Mouse (Mus musculus): Measurements from ENCODE around the gene Fut8. TPM values are rescaled to one million over a fixed set of nuclear protein-coding genes. Genes with fewer than 3 reads are reported as not detected.
A peak's percentile ranks its signal among the peaks of the same experiment; 100 is the strongest.

The Fut8 gene
- polyA plus RNA-seq, 1 experiment: 11.8 TPM

GRCm38 (mm10) chr12:77216511-77217192 lies 21.3 kb upstream of the Fut8 start:
- Histone ChIP-seq H3K79me2 (ENCODE audit: control insufficient read depth, insufficient read depth) (no peaks in the 10 kb centered on the region), H3K27me3 (ENCODE audit: control insufficient read depth, insufficient read depth, insufficient read length) (no peaks in the 10 kb centered on the region), H3K36me3 (ENCODE audit: control insufficient read depth, insufficient read depth) (no peaks in the 10 kb centered on the region), H3ac (ENCODE audit: control insufficient read depth, insufficient read length) (no peak overlapping the region), H3K4me3 (no peak overlapping the region), H3K4me2 (ENCODE audit: low read depth) (peak overlapping the region; percentile 92)
- no peak for TF ChIP-seq MAX (IDR thresholded peaks at IDR 0.05; ENCODE audit: low read depth)
- peak; percentile 89 for TF ChIP-seq USF1 (IDR thresholded peaks at IDR 0.05; ENCODE audit: low read depth)

GRCm38 (mm10) chr12:77220616-77221015 lies 17.3 kb upstream of the Fut8 start:
- Histone ChIP-seq H3K27me3 (ENCODE audit: control insufficient read depth, insufficient read depth, insufficient read length) (no peaks in the 10 kb centered on the region), H3K79me2 (ENCODE audit: control insufficient read depth, insufficient read depth) (no peaks in the 10 kb centered on the region), H3K4me3 (no peak overlapping the region), H3ac (ENCODE audit: control insufficient read depth, insufficient read length) (no peak overlapping the region), H3K36me3 (ENCODE audit: control insufficient read depth, insufficient read depth) (no peaks in the 10 kb centered on the region), H3K4me2 (ENCODE audit: low read depth) (no peak overlapping the region)
- TF ChIP-seq POLR2A (IDR thresholded peaks at IDR 0.05; ENCODE audit: insufficient read length, low read depth): no peak
- no peak for TF ChIP-seq TCF3 (IDR thresholded peaks at IDR 0.05; ENCODE audit: insufficient read length, low read depth)
- TF ChIP-seq MAX (IDR thresholded peaks at IDR 0.05; ENCODE audit: low read depth): no peak

GRCm38 (mm10) chr12:77222272-77222874 lies 15.6 kb upstream of the Fut8 start:
- no peaks in the 10 kb centered on the region for H3K79me2 ChIP-seq (ENCODE audit: control insufficient read depth, insufficient read depth)
- no peaks in the 10 kb centered on the region for H3K27me3 ChIP-seq (ENCODE audit: control insufficient read depth, insufficient read depth, insufficient read length)
- H3ac ChIP-seq (ENCODE audit: control insufficient read depth, insufficient read length): no peak overlapping the region
- TF ChIP-seq E2F4 (IDR thresholded peaks at IDR 0.05; ENCODE audit: insufficient read depth) (no peak), POLR2AphosphoS2 (IDR thresholded peaks at IDR 0.05; ENCODE audit: insufficient read length, low read depth) (no peak), MAX (IDR thresholded peaks at IDR 0.05; ENCODE audit: low read depth) (no peak), MYOG (IDR thresholded peaks at IDR 0.05; ENCODE audit: control insufficient read depth in 1 of 3, insufficient read depth in 1 of 3, insufficient read length in 2 of 3, low read depth in 2 of 3) (no peak)
- H3K4me2 ChIP-seq (ENCODE audit: low read depth): no peak overlapping the region
- H3K36me3 ChIP-seq (ENCODE audit: control insufficient read depth, insufficient read depth): no peaks in the 10 kb centered on the region
- H3K4me3 ChIP-seq: no peak overlapping the region

- Histone ChIP-seq H3K79me2 (ENCODE audit: control insufficient read depth, insufficient read depth) (no peaks in the 10 kb centered on the region), H3K36me3 (ENCODE audit: control insufficient read depth, insufficient read depth) (no peaks in the 10 kb centered on the region), H3ac (ENCODE audit: control insufficient read depth, insufficient read length) (no peak overlapping the region), H3K4me2 (ENCODE audit: low read depth) (peak overlapping the region; percentile 22), H3K4me3 (no peak overlapping the region), H3K27me3 (ENCODE audit: control insufficient read depth, insufficient read depth, insufficient read length) (no peaks in the 10 kb centered on the region)
- TF ChIP-seq MAX (IDR thresholded peaks at IDR 0.05; ENCODE audit: low read depth): no peak
- TF ChIP-seq E2F4 (IDR thresholded peaks at IDR 0.05; ENCODE audit: insufficient read depth): no peak
- no peak for TF ChIP-seq TCF12 (IDR thresholded peaks at IDR 0.05; ENCODE audit: insufficient read depth, poor library complexity, severe bottlenecking)
These were observed 14.3 kb upstream of the Fut8 start for GRCm38 (mm10) chr12:77223595-77223994.

- peak overlapping the region; percentile 22 for H3K4me2 ChIP-seq (ENCODE audit: low read depth)
- H3K27me3 ChIP-seq (ENCODE audit: control insufficient read depth, insufficient read depth, insufficient read length): no peaks in the 10 kb centered on the region
- no peak overlapping the region for H3K4me3 ChIP-seq
- H3ac ChIP-seq (ENCODE audit: control insufficient read depth, insufficient read length): no peak overlapping the region
- no peaks in the 10 kb centered on the region for H3K36me3 ChIP-seq (ENCODE audit: control insufficient read depth, insufficient read depth)
- no peaks in the 10 kb centered on the region for H3K79me2 ChIP-seq (ENCODE audit: control insufficient read depth, insufficient read depth)
- no peak for TF ChIP-seq MAX (IDR thresholded peaks at IDR 0.05; ENCODE audit: low read depth)
- TF ChIP-seq USF1 (IDR thresholded peaks at IDR 0.05; ENCODE audit: low read depth): no peak
- TF ChIP-seq SRF (IDR thresholded peaks at IDR 0.05; ENCODE audit: control insufficient read depth, insufficient read length, low read depth): no peak
- no peak for TF ChIP-seq POLR2AphosphoS2 (IDR thresholded peaks at IDR 0.05; ENCODE audit: insufficient read length, low read depth)
- TF ChIP-seq TCF12 (IDR thresholded peaks at IDR 0.05; ENCODE audit: insufficient read depth, poor library complexity, severe bottlenecking): no peak
- TF ChIP-seq TCF3 (IDR thresholded peaks at IDR 0.05; ENCODE audit: insufficient read length, low read depth): no peak
- no peak for TF ChIP-seq MYOD1 (IDR thresholded peaks at IDR 0.05; ENCODE audit: control insufficient read depth in 1 of 3, insufficient read length in 2 of 3, low read depth in 2 of 3)
- TF ChIP-seq E2F4 (IDR thresholded peaks at IDR 0.05; ENCODE audit: insufficient read depth): no peak
- no peak for TF ChIP-seq CEBPB (IDR thresholded peaks at IDR 0.05; ENCODE audit: insufficient read depth, poor library complexity, severe bottlenecking)
- TF ChIP-seq POLR2A (IDR thresholded peaks at IDR 0.05; ENCODE audit: insufficient read length, low read depth): no peak
- no peak for TF ChIP-seq REST (IDR thresholded peaks at IDR 0.05; ENCODE audit: insufficient read depth, insufficient read length)
- no peak for TF ChIP-seq MYOG (IDR thresholded peaks at IDR 0.05; ENCODE audit: control insufficient read depth in 1 of 3, insufficient read depth in 1 of 3, insufficient read length in 2 of 3, low read depth in 2 of 3)
These were observed 13.8 kb upstream of the Fut8 start for GRCm38 (mm10) chr12:77224121-77224520.

- Histone ChIP-seq H3K4me2 (ENCODE audit: low read depth) (no peak overlapping the region), H3K36me3 (ENCODE audit: control insufficient read depth, insufficient read depth) (no peaks in the 10 kb centered on the region), H3ac (ENCODE audit: control insufficient read depth, insufficient read length) (no peak overlapping the region), H3K4me3 (no peak overlapping the region), H3K27me3 (ENCODE audit: control insufficient read depth, insufficient read depth, insufficient read length) (no peaks in the 10 kb centered on the region), H3K79me2 (ENCODE audit: control insufficient read depth, insufficient read depth) (no peaks in the 10 kb centered on the region)
- no peak for TF ChIP-seq POLR2A (IDR thresholded peaks at IDR 0.05; ENCODE audit: insufficient read length, low read depth)
- no peak for TF ChIP-seq SRF (IDR thresholded peaks at IDR 0.05; ENCODE audit: control insufficient read depth, insufficient read length, low read depth)
- no peak for TF ChIP-seq TCF12 (IDR thresholded peaks at IDR 0.05; ENCODE audit: insufficient read depth, poor library complexity, severe bottlenecking)
These were observed 13.0 kb upstream of the Fut8 start for GRCm38 (mm10) chr12:77224891-77225290.

Data from myocyte (in vitro differentiated cells).